Mouse (Mus musculus) thymus, adult 2 months (tissue): ENCODE measurements around the gene Clk4. TPM values are rescaled to one million over a fixed set of nuclear protein-coding genes. Genes with fewer than 3 reads are reported as not detected.

Experiments used
- DNase-seq: peaks from one replicate; pipeline ENCODE4 v3.0.0; 2021
- H3K27ac ChIP-seq: fragments of 200-500 bp; 2 replicates; pipeline ENCODE4 v1.5.1; 2012; ENCODE audit warnings: low read length, control low read depth; ENCODE audit not compliant: control insufficient read depth, insufficient read depth
- H3K27me3 ChIP-seq: fragments of 200-500 bp; 2 replicates; pipeline ENCODE4 v1.6.1; 2012; ENCODE audit warnings: mild to moderate bottlenecking, low read length, moderate library complexity, mixed read lengths; ENCODE audit not compliant: control insufficient read depth, insufficient read depth
- H3K36me3 ChIP-seq: fragments of 200-500 bp; 2 replicates; pipeline ENCODE4 v1.6.1; 2012; ENCODE audit warnings: mild to moderate bottlenecking, low read length, moderate library complexity; ENCODE audit not compliant: control insufficient read depth, insufficient read depth
- H3K4me1 ChIP-seq: fragments of 200-500 bp; replicated peaks from 2 replicates; pipeline ENCODE4 v1.6.1; 2012; ENCODE audit warnings: low read length; ENCODE audit not compliant: control insufficient read depth, insufficient read depth
- H3K4me3 ChIP-seq: fragments of 200-500 bp; 2 replicates; pipeline ENCODE4 v1.5.1; 2012; ENCODE audit warnings: mild to moderate bottlenecking, low read length, control low read depth, moderate library complexity; ENCODE audit not compliant: control insufficient read depth, insufficient read depth
- CTCF ChIP-seq: fragments of 200-500 bp; IDR thresholded peaks from 2 replicates; pipeline ENCODE4 v1.5.1; 2012; ENCODE audit warnings: mild to moderate bottlenecking, control low read depth, low read length, moderate library complexity, borderline replicate concordance; ENCODE audit not compliant: control insufficient read depth, poor library complexity, insufficient read depth; ENCODE audit errors: extremely low read depth
- POLR2A ChIP-seq: fragments of 200-500 bp; IDR thresholded peaks from 2 replicates; pipeline ENCODE4 v1.6.1; 2012; ENCODE audit warnings: mild to moderate bottlenecking, low read length, control low read depth, moderate library complexity; ENCODE audit not compliant: control insufficient read depth, poor library complexity, insufficient read depth; ENCODE audit errors: extremely low read depth
- WGBS: fragments of 180-500 bp; shearing (Covaris S2); methylation state at CpG from one replicate; pipeline ENCODE4 v1.1.7; 2018; 5-methylcytosine and 5-hydroxymethylcytosine counted together
- polyA plus RNA-seq: library from polyadenylated mRNA; depleted of rRNA; stranded (reverse); fragments of >200 nt; gene quantifications from 2 replicates; pipeline ENCODE4 v1.2.3, GENCODE M21; 2012

Gene Clk4
- polyA plus RNA-seq, 1 experiment = 68.2 TPM

DNA sequence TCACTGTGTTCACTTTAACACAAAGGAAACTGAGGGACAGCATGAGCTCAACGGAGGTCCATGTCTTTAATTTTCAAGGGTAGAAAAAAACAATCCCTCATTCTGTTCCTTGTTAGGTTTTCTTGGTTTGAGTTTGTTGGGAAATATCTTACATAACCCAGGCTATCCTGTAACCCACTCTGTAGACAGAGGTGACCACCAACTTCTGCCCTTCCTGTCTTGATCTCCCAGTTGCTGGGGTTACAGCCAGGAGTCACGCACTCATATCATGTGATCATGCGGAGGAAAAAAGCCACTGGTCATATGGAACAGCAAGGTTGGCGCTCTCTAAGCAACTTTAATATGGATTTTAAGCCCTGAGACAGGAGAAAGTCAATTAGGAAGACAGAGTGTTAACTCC lies 4.5 kb upstream of the Clk4 start:
- TF ChIP-seq POLR2A (no peak), CTCF (no peak)
- Histone ChIP-seq H3K36me3 (no peaks in the 10 kb centered on the region), H3K27me3 (no peaks in the 10 kb centered on the region), H3K4me1 (no peaks in the 10 kb centered on the region), H3K27ac (no peak overlapping the region), H3K4me3 (no peak overlapping the region)
- WGBS = 95% methylated on average over 4 of the region's 4 CpGs
- no peak for DNase-seq

DNA sequence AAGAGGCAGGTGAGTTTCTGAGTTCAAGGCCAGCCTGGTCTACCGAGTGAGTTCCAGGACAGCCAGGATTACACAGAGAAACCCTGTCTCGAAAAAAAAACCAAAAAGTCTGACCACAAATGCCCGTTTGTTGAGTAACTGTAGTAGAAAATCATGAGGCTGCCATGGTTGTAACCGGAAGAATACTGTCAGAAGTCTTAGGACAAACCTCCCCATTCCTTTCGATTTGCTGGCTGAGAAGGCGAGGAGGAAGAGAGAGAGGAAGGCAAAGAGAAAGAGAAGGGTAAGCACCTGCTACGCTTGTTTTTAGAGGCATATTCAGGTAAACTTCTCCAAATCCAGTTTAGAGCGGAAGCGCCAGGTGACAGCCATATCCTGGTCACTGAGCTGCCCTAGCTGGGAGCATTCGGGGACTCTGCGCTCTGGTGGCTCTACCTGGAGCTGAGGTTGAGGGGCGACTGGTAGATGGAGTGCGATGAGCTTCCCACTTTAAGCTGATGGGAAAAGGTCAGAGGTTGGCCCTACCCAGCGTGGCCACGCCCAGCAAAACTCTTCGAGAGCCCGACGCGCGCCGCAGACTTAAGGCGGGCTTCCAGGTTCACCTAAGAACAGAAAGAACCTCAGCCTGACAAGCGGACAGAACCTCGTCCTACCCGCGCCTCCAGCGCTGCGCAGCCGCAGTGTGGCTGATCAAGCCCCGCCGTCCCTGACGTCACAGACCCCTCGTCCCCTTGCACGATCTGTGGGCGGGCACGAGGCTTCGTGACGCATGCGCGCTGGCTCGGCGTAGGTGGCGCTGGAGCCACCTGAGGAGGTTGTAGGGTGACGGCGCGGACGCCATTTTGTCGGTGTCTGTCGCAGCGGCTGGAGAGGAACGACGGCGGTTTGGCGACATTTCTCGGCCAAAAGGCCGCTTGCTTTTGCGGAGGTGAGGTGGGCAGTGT lies 1.1 kb downstream of the Clk4 start, which contains the start of gene BC049762:
BC049762 (minus strand) TSS at position 705 of the 944 bp plus-strand sequence.
- peak; percentile 99 for DNase-seq
- Histone ChIP-seq H3K27me3 (no peaks in the 10 kb centered on the region), H3K27ac (peak within 1 kb of the TSS; percentile 77), H3K4me3 (peak within 1 kb of the TSS; percentile 85), H3K36me3 (peaks cover 5% of the 10 kb centered on the region; the same call in 1 of the 2 replicates), H3K4me1 (peaks cover 5% of the 10 kb centered on the region)
- 2% methylated on average over 57 of the region's 57 CpGs for WGBS
- TF ChIP-seq POLR2A (peak; percentile 98), CTCF (peak; percentile 68; the same call in 1 of the 2 replicates)

- under 1% methylated on average over 50 of the region's 50 CpGs for WGBS
- Histone ChIP-seq H3K4me3 (peak overlapping the region; percentile 85), H3K4me1 (peaks cover 5% of the 10 kb centered on the region), H3K27ac (peak overlapping the region; percentile 26), H3K27me3 (no peaks in the 10 kb centered on the region), H3K36me3 (peaks cover 5% of the 10 kb centered on the region; the same call in 1 of the 2 replicates)
- no peak for TF ChIP-seq POLR2A
- no peak for TF ChIP-seq CTCF
- DNase-seq = no peak
Measured at GRCm38 (mm10) chr11:51263286-51263831, 1.8 kb downstream of the Clk4 start.

GRCm38 (mm10) chr11:51264352-51264751 lies 2.8 kb downstream of the Clk4 start:
- H3K27me3 ChIP-seq = no peaks in the 10 kb centered on the region
- peak overlapping the region; percentile 20 for H3K4me3 ChIP-seq
- 5% methylated on average over 6 of the region's 6 CpGs for WGBS
- TF ChIP-seq CTCF (no peak), POLR2A (no peak)
- no peak overlapping the region for H3K27ac ChIP-seq
- peaks cover 8% of the 10 kb centered on the region; the same call in 1 of the 2 replicates for H3K36me3 ChIP-seq
- peak; percentile 30 for DNase-seq
- peaks cover 5% of the 10 kb centered on the region for H3K4me1 ChIP-seq

- DNase-seq = peak; percentile 19
- H3K4me3 ChIP-seq = no peak overlapping the region
- 50% methylated on average over 3 of the region's 3 CpGs for WGBS
Measured at GRCm38 (mm10) chr11:51265326-51265725, 3.8 kb downstream of the Clk4 start.

GRCm38 (mm10) chr11:51274418-51274817 lies 12.9 kb downstream of the Clk4 start:
- Histone ChIP-seq H3K27me3 (no peaks in the 10 kb centered on the region), H3K27ac (no peak overlapping the region), H3K4me1 (no peaks in the 10 kb centered on the region), H3K36me3 (peaks cover 91% of the 10 kb centered on the region), H3K4me3 (no peak overlapping the region)
- 100% methylated on average over 1 of the region's 1 CpGs for WGBS
- DNase-seq = no peak
- TF ChIP-seq CTCF (no peak), POLR2A (no peak)

More at GRCm38 (mm10) chr11:51265326-51265725, 3.8 kb downstream of the Clk4 start:
- no peak overlapping the region for H3K27ac ChIP-seq
- peaks cover 14% of the 10 kb centered on the region; the same call in 1 of the 2 replicates for H3K36me3 ChIP-seq
- TF ChIP-seq POLR2A = no peak
- no peak for TF ChIP-seq CTCF
- no peaks in the 10 kb centered on the region for H3K27me3 ChIP-seq
- H3K4me1 ChIP-seq = peaks cover 5% of the 10 kb centered on the region
